30 mouse cellular contexts compared by ENCODE assay signal in the genomic region with DNA sequence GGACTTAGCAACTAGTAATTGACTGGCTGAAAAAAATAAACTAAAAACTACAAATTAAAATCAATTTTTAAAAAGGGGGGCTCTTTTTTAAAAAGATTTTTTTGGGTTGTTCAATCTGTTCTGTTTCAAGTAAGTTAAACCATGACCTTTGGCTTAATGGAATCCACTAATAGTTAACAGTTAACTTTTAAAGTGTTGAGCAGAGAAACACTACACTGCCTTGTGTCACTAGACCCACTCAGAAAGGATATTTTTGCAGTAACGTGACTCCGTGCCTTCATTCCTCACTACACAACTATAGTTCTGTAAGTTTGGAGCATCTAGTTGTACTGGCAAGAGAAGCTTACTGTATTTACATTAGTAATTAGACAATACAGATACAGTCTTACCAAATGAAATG. TPM values are rescaled to one million over a fixed set of nuclear protein-coding genes. Genes with fewer than 3 reads are reported as not detected.
A peak's percentile ranks its signal among the peaks of the same experiment; 100 is the strongest.
DNase-seq lines count a peak whose midpoint lies in the region; ATAC-seq and TF ChIP-seq lines count a peak whose summit lies in the region.
"Had no signal": no experiment of that assay in that cellular context is flagged by ENCODE, and none has a peak within 500 bp of the region (broad histone marks: within the 10 kb centered on the region; RNA-seq: fewer than 3 reads in every experiment).

No protein-coding gene starts in this region.

- H3K9ac ChIP-seq in heart, adult 2 months (ENCODE audit: low read depth, low read length): no peak overlapping the region
- H3K9ac ChIP-seq in kidney, embryonic 16.5 days (replicated peaks; ENCODE audit: low read length): no peak overlapping the region
- no peak overlapping the region for H3K9ac ChIP-seq in midbrain, embryonic 11.5 days (ENCODE audit: low read length)
- no peak overlapping the region for H3K9ac ChIP-seq in midbrain, embryonic 16.5 days (ENCODE audit: low read depth, low read length)
- H3K9ac ChIP-seq: embryonic facial prominence, embryonic 15.5 days; forebrain, embryonic 13.5 days; hindbrain, embryonic 13.5 days; limb, embryonic 13.5 days; neural tube, embryonic 12.5 days had no signal

- H3K4me3 ChIP-seq in heart, adult 2 months: peak overlapping the region; percentile 35; the same call in 1 of the 2 replicates
- no peak overlapping the region for H3K4me3 ChIP-seq in kidney, embryonic 16.5 days (ENCODE audit: low read length)
- H3K4me3 ChIP-seq in midbrain, embryonic 11.5 days (ENCODE audit: low read depth, low read length): no peak overlapping the region
- H3K4me3 ChIP-seq in midbrain, embryonic 16.5 days (ENCODE audit: low read depth, low read length): no peak overlapping the region
- H3K4me3 ChIP-seq: embryonic facial prominence, embryonic 10.5 days; embryonic facial prominence, embryonic 15.5 days; forebrain, embryonic 13.5 days; hindbrain, embryonic 13.5 days; left cerebral cortex, adult 2 months; limb, embryonic 13.5 days; midbrain, embryonic 10.5 days; myocyte; neural tube, embryonic 12.5 days had no signal

- intact Hi-C loops in heart, adult 2 months (cut with DNase I): no loop called here
- intact Hi-C loops in heart, postnatal 14 days (cut with DNase I): no loop called here

- 61% methylated on average over 2 of the region's 2 CpGs for WGBS in heart, adult 2 months
- 23% methylated on average over 2 of the region's 2 CpGs for WGBS in kidney, embryonic 16.5 days
- WGBS in midbrain, embryonic 11.5 days: 89% methylated on average over 2 of the region's 2 CpGs
- 94% methylated on average over 2 of the region's 2 CpGs for WGBS in midbrain, embryonic 16.5 days

- no peak for TF ChIP-seq POLR2A in heart, adult 2 months (IDR thresholded peaks at IDR 0.05; ENCODE audit: insufficient read depth, low read depth, low read length)

- H3K9me3 ChIP-seq in kidney, embryonic 16.5 days (ENCODE audit: low read length): no peaks in the 10 kb centered on the region
- no peaks in the 10 kb centered on the region for H3K9me3 ChIP-seq in midbrain, embryonic 11.5 days (ENCODE audit: control insufficient read depth, low read length)
- no peaks in the 10 kb centered on the region for H3K9me3 ChIP-seq in midbrain, embryonic 16.5 days (replicated peaks; ENCODE audit: control insufficient read depth, low read length, poor library complexity, severe bottlenecking)
- H3K9me3 ChIP-seq: embryonic facial prominence, embryonic 10.5 days; embryonic facial prominence, embryonic 15.5 days; forebrain, embryonic 13.5 days; hindbrain, embryonic 13.5 days; limb, embryonic 13.5 days; midbrain, embryonic 10.5 days; neural tube, embryonic 12.5 days had no signal

- peak; percentile 64; the same call in 1 of the 2 replicates for ATAC-seq in kidney, embryonic 16.5 days (ENCODE audit: low FRiP score, low TSS enrichment)
- ATAC-seq in midbrain, embryonic 11.5 days (ENCODE audit: low FRiP score): no peak
- no peak for ATAC-seq in midbrain, embryonic 16.5 days
- ATAC-seq: forebrain, embryonic 13.5 days had no signal

- TF ChIP-seq EP300 in heart, adult 2 months (IDR thresholded peaks at IDR 0.05; ENCODE audit: insufficient read depth, low read depth, low read length): no peak

- peaks cover 4% of the 10 kb centered on the region for H3K4me1 ChIP-seq in heart, adult 2 months (ENCODE audit: control insufficient read depth, insufficient read depth, low read length)
- H3K4me1 ChIP-seq in kidney, embryonic 16.5 days (ENCODE audit: insufficient read depth, low read length): peaks cover 22% of the 10 kb centered on the region
- no peaks in the 10 kb centered on the region for H3K4me1 ChIP-seq in midbrain, embryonic 11.5 days (ENCODE audit: control insufficient read depth, insufficient read depth, low read length)
- peaks cover 3% of the 10 kb centered on the region; the same call in 1 of the 2 replicates for H3K4me1 ChIP-seq in midbrain, embryonic 16.5 days (ENCODE audit: control insufficient read depth, insufficient read depth, low read length)
- H3K4me1 ChIP-seq: forebrain, embryonic 13.5 days; midbrain, embryonic 10.5 days; neural tube, embryonic 12.5 days had no signal

- peak overlapping the region; percentile 69; the same call in 1 of the 2 replicates for H3K27ac ChIP-seq in heart, adult 2 months
- 0 out of 2 replicates have a peak overlapping the region, but pooled peaks have one; percentile 53 for H3K27ac ChIP-seq in kidney, embryonic 16.5 days (ENCODE audit: low read length)
- no peak overlapping the region for H3K27ac ChIP-seq in midbrain, embryonic 11.5 days (ENCODE audit: low read depth, low read length)
- H3K27ac ChIP-seq in midbrain, embryonic 16.5 days (ENCODE audit: low read length): no peak overlapping the region
- H3K27ac ChIP-seq: embryonic facial prominence, embryonic 10.5 days; embryonic facial prominence, embryonic 15.5 days; forebrain, embryonic 13.5 days; hindbrain, embryonic 13.5 days; left cerebral cortex, adult 2 months; limb, embryonic 13.5 days; midbrain, embryonic 10.5 days; neural tube, embryonic 12.5 days had no signal

- H3K79me2 ChIP-seq in heart, adult 2 months (replicated peaks; ENCODE audit: control insufficient read depth, insufficient read depth, low read length): peaks cover 3% of the 10 kb centered on the region; the same call in 1 of the 2 replicates

- no peak for TF ChIP-seq CTCF in heart, adult 2 months (IDR thresholded peaks at IDR 0.05)

- DNase-seq in heart, adult 2 months: no peak
- no peak for DNase-seq in heart, postnatal 14 days
- DNase-seq in kidney, adult 18-20 months: no peak
- DNase-seq in midbrain, embryonic 11.5 days (ENCODE audit: low spot score, missing footprints): peak; percentile 49
- DNase-seq in left cerebral cortex, adult 18-20 months (ENCODE audit: low spot score in 2 of 2): no peak
- DNase-seq: adrenal gland, adult 8-10 months; cerebellum, adult 8-10 months; cerebellum, postnatal 25 days; gastrocnemius, postnatal 25 days; heart, postnatal 4 days; kidney, postnatal 25 days; lung, adult 2 months; lung, postnatal 14 days; right cerebral cortex, adult 18-20 months; spleen, adult 18-20 months; thymus, adult 18-20 months; thymus, postnatal 25 days had no signal

- H3K36me3 ChIP-seq in heart, adult 2 months (ENCODE audit: control insufficient read depth, insufficient read depth, low read length): peaks cover 14% of the 10 kb centered on the region
- no peaks in the 10 kb centered on the region for H3K36me3 ChIP-seq in kidney, embryonic 16.5 days (ENCODE audit: insufficient read depth, low read length)
- no peaks in the 10 kb centered on the region for H3K36me3 ChIP-seq in midbrain, embryonic 11.5 days (ENCODE audit: control insufficient read depth, insufficient read depth, low read length)
- no peaks in the 10 kb centered on the region for H3K36me3 ChIP-seq in midbrain, embryonic 16.5 days (ENCODE audit: control insufficient read depth, insufficient read depth, low read length)
- H3K36me3 ChIP-seq: embryonic facial prominence, embryonic 10.5 days; embryonic facial prominence, embryonic 15.5 days; G1E; hindbrain, embryonic 13.5 days; limb, embryonic 13.5 days; midbrain, embryonic 10.5 days; neural tube, embryonic 12.5 days had no signal

- H3K4me2 ChIP-seq in kidney, embryonic 16.5 days (replicated peaks; ENCODE audit: low read depth, low read length): no peak overlapping the region
- H3K4me2 ChIP-seq in midbrain, embryonic 11.5 days: no peak overlapping the region
- H3K4me2 ChIP-seq in midbrain, embryonic 16.5 days (ENCODE audit: low read length): no peak overlapping the region
- H3K4me2 ChIP-seq: embryonic facial prominence, embryonic 15.5 days; forebrain, embryonic 13.5 days; heart, embryonic 11.5 days; hindbrain, embryonic 13.5 days; limb, embryonic 13.5 days; neural tube, embryonic 12.5 days had no signal

- H3K27me3 ChIP-seq in heart, adult 2 months (ENCODE audit: control insufficient read depth, insufficient read depth, low read length): no peaks in the 10 kb centered on the region
- H3K27me3 ChIP-seq in kidney, embryonic 16.5 days (ENCODE audit: insufficient read depth, low read length): no peaks in the 10 kb centered on the region
- no peaks in the 10 kb centered on the region for H3K27me3 ChIP-seq in midbrain, embryonic 11.5 days (ENCODE audit: control insufficient read depth, insufficient read depth, low read length)
- H3K27me3 ChIP-seq in midbrain, embryonic 16.5 days (ENCODE audit: control insufficient read depth, insufficient read depth, low read depth, low read length): no peaks in the 10 kb centered on the region
- H3K27me3 ChIP-seq: embryonic facial prominence, embryonic 15.5 days; forebrain, embryonic 13.5 days; hindbrain, embryonic 13.5 days; limb, embryonic 13.5 days; neural tube, embryonic 12.5 days had no signal

RNA-seq across cellular contexts. Expression of a gene that starts 50.2 kb away (rescaled TPM):
- total RNA-seq in heart, adult 2 months (2021): 100 to 1,000 TPM; 191 to 208 TPM
- 71.1 and 91.0 TPM in 2 replicates for polyA plus RNA-seq in heart, adult 2 months (2012; rRNA removed)
- 100 to 1,000 TPM; 148 to 165 TPM for total RNA-seq in heart, postnatal 14 days (2021)
- polyA plus RNA-seq in kidney, embryonic 16.5 days (2015; fragmentation: Nextera tagmentation; extraction: Ambion mirVana): 34.4 and 35.6 TPM in 2 replicates
- polyA plus RNA-seq in midbrain, embryonic 11.5 days (2014; fragmentation: Nextera tagmentation; extraction: Ambion mirVana): 5.7 and 6.8 TPM in 2 replicates
- 35.8 and 37.3 TPM in 2 replicates for polyA plus RNA-seq in midbrain, embryonic 16.5 days (2015; fragmentation: Nextera tagmentation; extraction: Ambion mirVana)
- 10 to 100 TPM; 20.1 to 23.3 TPM for total RNA-seq in left cerebral cortex, adult 18-20 months (2021)
- polyA plus RNA-seq: G1E had no signal

Comparison
In these comparisons a context has a peak if more than half of its experiments do, and no peak if none do; other contexts are left out.
1. H3K27ac ChIP-seq: peak in heart, adult 2 months (single experiment) and kidney, embryonic 16.5 days (single experiment); none in midbrain, embryonic 11.5 days (single experiment) and midbrain, embryonic 16.5 days (single experiment).